Mouse (Mus musculus): ENCODE results near the gene Slc7a8. TPM values are rescaled to one million over a fixed set of nuclear protein-coding genes. Genes with fewer than 3 reads are reported as not detected.
A peak's percentile ranks its signal among the peaks of the same experiment; 100 is the strongest.

Slc7a8 gene
- 2.4 and 2.8 TPM in 2 replicates for polyA plus RNA-seq (2012; ENCODE audit: insufficient read depth, insufficient read length, missing spikeins)

DNA sequence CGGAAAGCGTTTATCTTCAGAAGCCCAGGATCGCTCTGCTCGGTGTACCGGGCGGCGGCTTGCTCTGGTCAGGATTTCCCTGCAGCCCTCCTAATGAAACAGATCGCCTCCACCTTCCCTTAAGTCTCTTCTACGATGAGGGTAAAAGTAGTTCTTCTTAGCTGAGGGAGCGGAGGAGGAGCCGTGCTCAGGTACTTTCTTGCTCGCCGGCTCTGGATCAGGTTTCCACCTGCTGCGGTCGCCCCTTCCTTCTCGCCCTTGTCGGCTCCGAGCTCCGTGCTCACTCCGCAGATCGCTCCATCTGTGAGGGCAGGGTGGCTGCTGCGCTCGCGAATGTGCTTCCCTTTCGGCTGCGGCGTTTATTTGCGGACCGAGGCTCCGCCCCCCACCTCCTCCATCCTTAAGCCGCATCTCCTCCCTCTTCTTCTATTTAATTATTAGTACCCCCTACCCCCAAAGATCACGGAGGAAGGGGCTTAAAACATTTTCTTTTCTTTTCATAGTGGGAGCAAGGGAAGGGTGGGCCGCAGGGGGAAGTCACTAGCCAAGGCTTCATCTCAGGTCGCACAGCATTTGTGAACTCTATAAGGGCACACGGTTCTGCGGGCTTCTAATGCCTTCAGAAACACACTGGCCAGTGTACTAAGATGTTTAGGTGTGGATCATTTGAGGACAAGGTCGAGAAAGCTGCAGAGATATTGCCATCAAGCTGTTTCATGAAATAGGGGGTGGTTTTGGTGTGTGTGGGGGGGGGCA, at the start of gene Slc7a8:
Gene Slc7a8, minus strand, starts transcription at position 337 of the 756 bp plus-strand sequence.
- Histone ChIP-seq H3K27ac (replicated peaks; ENCODE audit: low read depth, low read length) (no peak within 1 kb of the TSS), H3K4me1 (ENCODE audit: control insufficient read depth, insufficient read depth, insufficient read length, low read length) (no peaks in the 10 kb centered on the region), H3K4me3 (ENCODE audit: insufficient read depth, low read depth, low read length) (peak within 1 kb of the TSS; percentile 74)

DNA sequence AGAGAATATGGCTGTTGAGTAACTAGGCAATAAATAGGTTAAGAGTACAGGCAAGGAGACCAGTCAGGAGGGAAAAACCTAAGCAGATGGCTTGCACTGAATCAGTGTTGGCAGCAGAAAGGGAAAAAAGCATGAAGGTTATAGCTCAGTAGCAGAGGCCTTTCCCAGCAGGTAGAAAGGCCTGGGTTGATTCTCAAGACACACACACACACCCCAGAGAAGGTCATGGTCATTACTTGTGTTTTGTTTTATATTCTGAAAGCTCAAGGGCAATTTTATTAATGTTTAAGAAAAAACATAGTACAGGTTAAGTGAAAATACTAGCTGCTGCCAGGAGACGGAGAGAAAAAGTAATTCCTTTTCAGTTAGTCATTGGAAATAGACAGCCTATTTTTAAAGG, 42.0 kb upstream of the Slc7a8 start:
- H3K4me1 ChIP-seq (ENCODE audit: control insufficient read depth, insufficient read depth, insufficient read length, low read length): no peaks in the 10 kb centered on the region
- H3K4me3 ChIP-seq (ENCODE audit: insufficient read depth, low read depth, low read length): no peak overlapping the region
- H3K27ac ChIP-seq (replicated peaks; ENCODE audit: low read depth, low read length): no peak overlapping the region

GRCm38 (mm10) chr14:54822301-54822700, 40.6 kb upstream of the Slc7a8 start:
- no peak overlapping the region for H3K27ac ChIP-seq (replicated peaks; ENCODE audit: low read depth, low read length)
- H3K4me3 ChIP-seq (ENCODE audit: insufficient read depth, low read depth, low read length): no peak overlapping the region

DNA sequence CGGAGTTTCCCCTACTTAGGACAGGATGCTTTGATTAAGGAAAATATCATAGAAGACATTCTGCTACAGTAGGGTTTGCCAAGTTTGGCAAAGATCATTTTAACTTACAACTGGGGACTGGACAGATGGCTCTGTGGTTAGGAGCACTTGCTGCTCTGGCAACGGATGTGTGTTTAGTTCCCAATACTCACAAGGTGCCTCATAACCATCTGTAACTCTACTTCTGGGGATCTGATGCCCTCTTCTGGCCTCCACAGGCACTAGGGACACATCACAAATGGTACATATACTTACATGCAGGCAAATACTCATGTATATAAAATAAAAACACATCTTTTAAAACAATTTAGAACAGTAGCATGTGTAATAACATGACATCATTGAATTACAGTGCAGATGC, 36.0 kb upstream of the Slc7a8 start:
- Histone ChIP-seq H3K27ac (replicated peaks; ENCODE audit: low read depth, low read length) (no peak overlapping the region), H3K4me1 (ENCODE audit: control insufficient read depth, insufficient read depth, insufficient read length, low read length) (no peaks in the 10 kb centered on the region), H3K4me3 (ENCODE audit: insufficient read depth, low read depth, low read length) (no peak overlapping the region)

More at GRCm38 (mm10) chr14:54822301-54822700, 40.6 kb upstream of the Slc7a8 start:
- no peaks in the 10 kb centered on the region for H3K4me1 ChIP-seq (ENCODE audit: control insufficient read depth, insufficient read depth, insufficient read length, low read length)

- Histone ChIP-seq H3K4me1 (ENCODE audit: control insufficient read depth, insufficient read depth, insufficient read length, low read length) (no peaks in the 10 kb centered on the region), H3K4me3 (ENCODE audit: insufficient read depth, low read depth, low read length) (no peak overlapping the region), H3K27ac (replicated peaks; ENCODE audit: low read depth, low read length) (no peak overlapping the region)
These were observed 34.0 kb upstream of the Slc7a8 start for GRCm38 (mm10) chr14:54815737-54816136.

- Histone ChIP-seq H3K4me1 (ENCODE audit: control insufficient read depth, insufficient read depth, insufficient read length, low read length) (no peaks in the 10 kb centered on the region), H3K4me3 (ENCODE audit: insufficient read depth, low read depth, low read length) (no peak within 1 kb of the TSS), H3K27ac (replicated peaks; ENCODE audit: low read depth, low read length) (no peak within 1 kb of the TSS)
These were observed 32.2 kb upstream of the Slc7a8 start, which contains the start of gene Rnf212b for GRCm38 (mm10) chr14:54813991-54814390. Gene Rnf212b, plus strand, starts transcription at chr14:54814141.

DNA sequence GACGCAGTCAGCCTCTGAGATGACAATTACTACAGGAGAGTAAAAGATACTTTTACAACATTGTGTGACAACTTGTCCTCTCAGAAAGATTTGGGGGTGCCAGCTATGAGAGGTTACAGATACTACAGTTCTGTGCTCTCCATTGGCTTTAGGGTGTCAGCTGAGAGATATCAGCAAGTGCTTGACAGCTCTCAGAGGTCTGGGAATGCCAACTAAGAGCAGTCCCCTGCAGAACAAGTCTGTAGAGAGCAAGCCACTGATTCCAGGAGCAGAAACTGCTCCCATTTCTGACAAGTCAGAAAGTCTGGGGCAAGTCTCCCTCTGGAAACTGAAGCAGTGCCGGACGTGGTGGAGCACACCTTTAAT, 27.9 kb upstream of the Slc7a8 start:
- Histone ChIP-seq H3K27ac (replicated peaks; ENCODE audit: low read depth, low read length) (no peak overlapping the region), H3K4me3 (ENCODE audit: insufficient read depth, low read depth, low read length) (no peak overlapping the region), H3K4me1 (ENCODE audit: control insufficient read depth, insufficient read depth, insufficient read length, low read length) (no peaks in the 10 kb centered on the region)

GRCm38 (mm10) chr14:54808718-54809667, 27.2 kb upstream of the Slc7a8 start:
- no peaks in the 10 kb centered on the region for H3K4me1 ChIP-seq (ENCODE audit: control insufficient read depth, insufficient read depth, insufficient read length, low read length)
- no peak overlapping the region for H3K4me3 ChIP-seq (ENCODE audit: insufficient read depth, low read depth, low read length)
- H3K27ac ChIP-seq (replicated peaks; ENCODE audit: low read depth, low read length): no peak overlapping the region

DNA sequence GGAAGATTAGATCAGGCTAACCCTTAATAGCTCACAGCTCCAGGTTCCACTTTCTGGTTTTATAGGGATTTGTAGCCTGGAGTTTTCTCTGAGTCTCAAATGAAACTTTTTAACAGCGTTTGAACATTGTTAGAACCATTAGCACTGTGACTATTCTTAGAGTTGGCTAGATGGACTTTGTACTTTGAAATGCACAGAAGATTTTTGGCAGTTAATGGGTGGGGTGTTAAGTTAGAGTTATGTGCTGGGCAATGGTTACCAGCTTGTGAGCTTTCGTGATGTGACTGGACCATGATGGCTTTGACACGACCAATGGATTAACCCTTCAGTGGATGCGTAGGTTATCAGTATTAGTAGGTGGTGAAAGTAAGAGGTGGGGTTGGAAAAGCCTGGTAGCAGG, 24.4 kb upstream of the Slc7a8 start:
- H3K4me3 ChIP-seq (ENCODE audit: insufficient read depth, low read depth, low read length): no peak overlapping the region
- H3K27ac ChIP-seq (replicated peaks; ENCODE audit: low read depth, low read length): no peak overlapping the region
- H3K4me1 ChIP-seq (ENCODE audit: control insufficient read depth, insufficient read depth, insufficient read length, low read length): no peaks in the 10 kb centered on the region

GRCm38 (mm10) chr14:54802428-54802827, 20.7 kb upstream of the Slc7a8 start:
- Histone ChIP-seq H3K4me3 (ENCODE audit: insufficient read depth, low read depth, low read length) (no peak overlapping the region), H3K27ac (replicated peaks; ENCODE audit: low read depth, low read length) (no peak overlapping the region), H3K4me1 (ENCODE audit: control insufficient read depth, insufficient read depth, insufficient read length, low read length) (no peaks in the 10 kb centered on the region)

DNA sequence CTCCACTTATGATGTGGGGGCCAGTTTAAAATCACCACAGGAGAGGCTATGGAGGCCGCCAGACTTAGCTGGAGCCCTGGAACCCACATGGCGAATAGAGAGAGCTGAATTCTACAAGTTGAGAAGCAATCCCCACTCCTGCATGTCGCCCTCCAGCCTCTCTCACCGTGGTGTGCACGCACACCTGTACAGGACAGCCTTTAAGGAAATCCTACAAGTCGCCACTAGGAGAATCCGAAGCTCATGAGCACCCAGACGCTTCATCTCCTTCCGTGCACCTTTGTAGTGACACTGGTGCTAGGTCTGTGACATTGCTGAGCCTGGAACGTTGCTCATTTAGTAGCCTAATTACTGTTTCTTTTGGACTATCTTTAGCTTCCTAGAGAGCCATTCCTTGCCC, 17.9 kb upstream of the Slc7a8 start:
- Histone ChIP-seq H3K4me1 (ENCODE audit: control insufficient read depth, insufficient read depth, insufficient read length, low read length) (no peaks in the 10 kb centered on the region), H3K27ac (replicated peaks; ENCODE audit: low read depth, low read length) (no peak overlapping the region), H3K4me3 (ENCODE audit: insufficient read depth, low read depth, low read length) (no peak overlapping the region)

- H3K27ac ChIP-seq (replicated peaks; ENCODE audit: low read depth, low read length): no peak overlapping the region
- H3K4me1 ChIP-seq (ENCODE audit: control insufficient read depth, insufficient read depth, insufficient read length, low read length): no peaks in the 10 kb centered on the region
- no peak overlapping the region for H3K4me3 ChIP-seq (ENCODE audit: insufficient read depth, low read depth, low read length)
These were observed 15.0 kb upstream of the Slc7a8 start for GRCm38 (mm10) chr14:54796760-54797159.

DNA sequence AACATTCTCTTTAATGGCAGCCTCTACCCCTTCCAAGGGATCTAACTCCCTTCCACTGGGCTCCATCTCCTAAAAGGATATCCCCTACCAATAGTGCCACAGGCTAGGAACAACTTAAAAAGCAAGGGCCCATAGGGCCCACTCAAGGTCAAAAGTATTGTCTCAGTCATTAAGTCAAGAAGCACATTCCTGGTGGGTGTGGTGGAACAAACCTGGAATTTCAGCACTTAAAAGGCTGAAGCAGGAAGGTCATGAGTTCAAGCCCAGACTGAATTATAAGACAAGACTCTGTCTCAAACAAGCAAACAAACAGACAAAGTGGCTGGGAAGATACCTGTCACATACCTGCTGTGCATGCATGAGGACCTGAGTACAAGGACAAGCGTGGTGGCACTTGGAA, 14.2 kb upstream of the Slc7a8 start:
- no peak overlapping the region for H3K4me3 ChIP-seq (ENCODE audit: insufficient read depth, low read depth, low read length)
- H3K4me1 ChIP-seq (ENCODE audit: control insufficient read depth, insufficient read depth, insufficient read length, low read length): no peaks in the 10 kb centered on the region
- no peak overlapping the region for H3K27ac ChIP-seq (replicated peaks; ENCODE audit: low read depth, low read length)

DNA sequence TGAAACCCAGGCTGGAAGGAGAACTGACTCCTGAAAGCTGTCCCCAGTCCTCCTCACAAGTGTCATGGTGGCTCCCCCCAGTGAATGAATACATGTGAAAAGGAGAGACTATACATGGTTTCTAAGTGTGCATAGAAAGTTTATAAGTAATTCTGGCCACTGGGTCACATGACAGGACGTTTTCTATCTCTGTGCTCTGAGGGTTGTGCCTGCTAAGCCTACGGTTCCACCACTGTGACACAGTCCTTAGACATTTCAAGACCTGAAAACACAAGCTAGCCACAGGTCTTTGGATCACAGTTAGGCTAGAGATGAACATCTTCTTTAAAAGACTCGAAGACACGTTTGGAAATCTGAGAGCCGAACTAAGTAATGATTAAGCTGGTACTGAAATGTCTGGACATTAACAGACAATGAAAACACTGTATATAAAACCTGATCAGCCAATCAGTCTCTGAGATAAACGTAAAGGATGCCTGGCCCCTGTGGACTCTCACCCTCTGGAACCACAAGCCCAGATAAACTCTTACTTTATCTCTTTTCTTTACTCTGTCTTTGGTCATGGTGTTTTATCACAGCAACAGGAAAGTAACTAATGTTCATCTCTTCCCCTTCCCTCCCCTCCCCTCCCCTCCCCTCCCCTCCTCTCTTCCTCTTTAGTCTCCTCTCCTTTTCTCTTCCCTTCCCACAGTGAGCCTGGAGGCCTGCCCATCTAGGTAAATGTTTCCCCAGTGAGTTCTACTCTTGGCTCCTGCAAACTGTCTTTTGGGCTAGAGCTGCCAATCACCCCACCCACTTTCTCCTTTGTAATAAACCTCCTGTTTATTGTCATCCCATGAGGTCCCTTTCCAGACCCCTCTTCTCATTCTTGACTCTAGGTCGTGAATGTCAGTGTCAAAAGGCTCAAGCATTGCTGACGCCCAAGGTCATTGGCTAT, 12.4 kb upstream of the Slc7a8 start:
- H3K4me1 ChIP-seq (ENCODE audit: control insufficient read depth, insufficient read depth, insufficient read length, low read length): no peaks in the 10 kb centered on the region
- H3K4me3 ChIP-seq (ENCODE audit: insufficient read depth, low read depth, low read length): no peak overlapping the region
- H3K27ac ChIP-seq (replicated peaks; ENCODE audit: low read depth, low read length): no peak overlapping the region

DNA sequence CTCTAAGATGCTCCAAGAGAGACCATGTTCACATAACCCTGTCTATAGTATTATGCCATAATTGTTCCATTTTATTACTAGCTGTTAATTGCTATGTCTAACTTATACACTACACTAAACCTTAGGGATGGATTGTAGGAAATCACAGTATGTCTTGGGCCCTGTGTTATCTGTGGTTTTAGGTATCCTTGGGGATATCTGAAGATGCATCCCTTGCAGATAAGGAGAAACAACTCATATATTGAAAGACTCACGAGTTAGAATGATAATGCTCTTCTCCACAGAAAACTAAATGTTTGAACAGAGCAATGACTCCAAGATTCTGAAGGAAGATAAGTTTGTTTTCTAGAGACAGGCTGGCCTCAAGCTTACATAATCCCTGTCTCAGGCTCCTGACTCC, 11.6 kb upstream of the Slc7a8 start:
- H3K27ac ChIP-seq (replicated peaks; ENCODE audit: low read depth, low read length): no peak overlapping the region
- H3K4me3 ChIP-seq (ENCODE audit: insufficient read depth, low read depth, low read length): no peak overlapping the region
- H3K4me1 ChIP-seq (ENCODE audit: control insufficient read depth, insufficient read depth, insufficient read length, low read length): no peaks in the 10 kb centered on the region
